Mouse (Mus musculus): ENCODE measurements around the gene Prl2c1. TPM values are rescaled to one million over a fixed set of nuclear protein-coding genes. Genes with fewer than 3 reads are reported as not detected.
"Not testable (repeated sequence)": the region's sequence is repeated elsewhere in the genome, so short reads cannot be mapped to it uniquely, and the experiment has no call there.

The Prl2c1 gene
- total RNA-seq (2021), result not detected

DNA sequence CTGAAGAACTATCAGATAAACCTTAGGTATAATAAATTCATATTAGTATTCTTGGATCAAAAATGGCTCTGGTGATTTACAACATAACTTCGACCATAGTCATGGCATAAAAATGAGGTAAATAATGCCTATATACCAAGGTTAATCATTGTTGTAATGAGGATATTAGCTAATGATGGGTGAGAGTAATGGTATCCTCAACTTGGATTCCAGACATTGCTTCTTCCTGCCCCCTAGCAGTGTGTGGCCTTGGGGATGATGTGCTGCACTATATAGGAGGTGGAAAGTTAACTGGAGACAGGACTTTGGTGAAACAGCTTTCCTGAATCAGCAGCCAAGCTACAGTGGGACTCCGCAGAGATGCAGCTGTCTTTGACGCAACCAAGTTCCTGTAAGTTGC is at the start of gene Prl2c1:
Gene Prl2c1 (plus strand): TSS at position 301 of the 400 bp plus-strand sequence.
- no peak for DNase-seq (ENCODE audit: extremely low spot score in 1 of 2, low spot score in 2 of 2)
- intact Hi-C loops (cut with DNase I), result no loop called here

DNA sequence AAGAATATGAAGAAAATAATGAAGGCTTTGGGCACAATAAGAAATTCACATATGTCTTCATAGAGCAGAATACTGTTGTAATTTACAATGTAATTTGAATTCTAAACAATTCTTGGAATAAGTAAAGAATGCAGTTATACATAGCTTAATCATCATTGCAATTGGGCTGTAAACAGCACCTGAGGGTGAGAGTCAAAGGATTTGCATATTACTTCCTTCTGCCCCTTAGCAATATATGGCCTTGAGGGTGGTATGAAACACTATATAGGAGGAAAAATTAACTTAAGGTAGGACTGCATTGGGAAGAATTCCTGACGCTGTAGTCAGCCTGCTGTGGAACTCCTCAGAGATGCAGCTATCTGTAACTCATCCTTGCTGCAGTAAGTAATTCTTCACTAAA is 47.8 kb upstream of the Prl2c1 start, which contains the start of gene Prl2a1:
Gene Prl2a1 (plus strand): TSS at position 301 of the 400 bp plus-strand sequence.
- no peak for DNase-seq (ENCODE audit: extremely low spot score in 1 of 2, low spot score in 2 of 2)
- intact Hi-C loops (cut with DNase I), result no loop called here

GRCm38 (mm10) chr13:27802765-27803164 is 46.4 kb upstream of the Prl2c1 start:
- no peak for DNase-seq (ENCODE audit: extremely low spot score in 1 of 2, low spot score in 2 of 2)
- intact Hi-C loops (cut with DNase I), result no loop called here

DNA sequence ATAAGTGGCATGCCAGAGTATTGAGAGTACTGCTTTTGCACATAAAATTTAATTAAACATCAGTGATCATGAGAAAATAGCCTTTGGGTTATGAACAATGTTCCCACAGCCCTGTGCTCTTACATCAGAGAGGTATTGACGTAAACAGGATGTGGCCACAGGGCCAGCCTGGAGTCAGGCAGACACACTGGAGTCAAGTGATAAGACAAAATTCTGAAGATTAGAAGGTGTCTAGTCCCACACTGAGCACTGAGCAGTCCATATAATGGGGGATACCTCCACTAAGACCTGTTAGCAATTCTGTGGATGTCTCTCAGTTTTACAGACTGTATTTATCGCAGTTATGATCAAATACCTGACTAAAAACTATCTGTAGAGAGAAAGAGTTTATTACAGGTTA is 55.1 kb downstream of the Prl2c1 start:
- intact Hi-C loops (cut with DNase I); DNase-seq (ENCODE audit: extremely low spot score in 1 of 2, low spot score in 2 of 2): not testable (repeated sequence)

Other genes with a start within 250 kb of the Prl2c1 start
- gene Prl7b1, start 238.8 kb upstream of the Prl2c1 start, total RNA-seq (2021), result not detected
- not detected for gene Prl7a1, start 206.8 kb upstream of the Prl2c1 start, total RNA-seq (2021)
- gene Prl7a2, start 181.3 kb upstream of the Prl2c1 start, total RNA-seq (2021), result not detected
- gene Prl7d1, start 132.6 kb upstream of the Prl2c1 start, total RNA-seq (2021), result not detected
- not detected for gene Prl7c1, start 68.5 kb upstream of the Prl2c1 start, total RNA-seq (2021)
- not detected for gene Prl2a1, start 47.7 kb upstream of the Prl2c1 start, total RNA-seq (2021)
- not detected for gene Prl4a1, start 166.9 kb downstream of the Prl2c1 start, total RNA-seq (2021)

Data from left cerebral cortex, postnatal 10 days (tissue).